8 mouse cellular contexts compared by ENCODE assay signal in the genomic region with DNA sequence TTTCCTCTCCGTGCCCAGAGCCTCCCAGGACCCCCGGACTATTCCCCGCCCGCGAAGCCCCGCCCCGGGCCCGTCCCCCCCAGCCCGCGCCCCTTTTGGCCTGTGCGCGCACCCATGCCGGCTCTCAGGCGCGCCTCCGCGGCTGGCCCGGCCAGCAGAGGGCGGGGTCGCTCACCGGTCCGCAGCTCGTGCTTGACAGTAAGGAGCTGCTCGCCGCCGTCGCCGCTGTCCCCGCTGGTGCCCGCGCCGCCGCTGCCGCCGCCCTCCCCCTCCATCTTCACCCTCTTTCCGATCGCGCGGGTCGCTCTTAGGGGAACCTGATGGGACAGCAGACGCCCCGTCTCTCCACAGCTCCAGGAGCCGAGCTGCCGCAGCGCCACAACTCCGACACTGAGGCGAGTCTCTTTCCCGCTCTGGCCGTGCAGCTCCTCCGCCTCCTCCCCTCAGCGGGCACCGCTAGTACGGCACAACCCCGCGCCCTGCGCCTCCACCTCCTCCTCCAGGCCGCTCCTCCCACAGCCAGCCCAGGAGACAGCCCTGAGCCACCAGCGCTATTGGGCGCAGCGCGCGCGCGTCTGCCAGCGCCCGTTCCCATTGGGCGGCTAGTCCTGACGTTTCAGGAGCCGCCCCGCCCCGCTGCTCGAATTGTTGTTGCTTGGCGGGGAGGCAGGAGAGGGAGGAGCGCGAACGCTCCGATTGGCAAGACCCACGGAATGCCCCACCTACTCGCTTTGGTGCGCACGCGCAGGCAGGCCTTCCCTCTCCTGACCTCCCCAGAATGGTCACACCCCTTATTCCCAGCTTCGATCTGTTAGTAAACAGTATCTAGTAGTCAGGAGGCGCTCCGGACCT. TPM values are rescaled to one million over a fixed set of nuclear protein-coding genes. Genes with fewer than 3 reads are reported as not detected.
DNase-seq lines count a peak whose midpoint lies in the region; ATAC-seq and TF ChIP-seq lines count a peak whose summit lies in the region.

No protein-coding gene starts in this region.

- peak; percentile 99 for ATAC-seq in forebrain, embryonic 12.5 days (ENCODE audit: low FRiP score)
- ATAC-seq in heart, postnatal 0 days (ENCODE audit: insufficient read depth, low read depth) = peak; percentile 98
- ATAC-seq in liver, embryonic 16.5 days (ENCODE audit: low read depth) = peak; percentile 97
- ATAC-seq in neural tube, embryonic 13.5 days (ENCODE audit: low read depth) = peak; percentile 99

- WGBS in forebrain, embryonic 12.5 days = under 1% methylated on average over 82 of the region's 85 CpGs
- under 1% methylated on average over 83 of the region's 85 CpGs for WGBS in heart, postnatal 0 days
- 1% methylated on average over 83 of the region's 85 CpGs for WGBS in liver, embryonic 16.5 days (ENCODE audit: insufficient replicate concordance)
- under 1% methylated on average over 83 of the region's 85 CpGs for WGBS in neural tube, embryonic 13.5 days

- H3K27me3 ChIP-seq in E14TG2a.4 (ENCODE audit: insufficient read depth, low read length) = peaks cover 7% of the 10 kb centered on the region; the same call in 1 of the 2 replicates
- no peaks in the 10 kb centered on the region for H3K27me3 ChIP-seq in forebrain, embryonic 12.5 days
- no peaks in the 10 kb centered on the region for H3K27me3 ChIP-seq in heart, postnatal 0 days (ENCODE audit: control insufficient read depth, insufficient read depth, low read length)
- H3K27me3 ChIP-seq in liver, embryonic 16.5 days (ENCODE audit: control insufficient read depth, insufficient read depth, low read depth, low read length) = no peaks in the 10 kb centered on the region
- H3K27me3 ChIP-seq in neural tube, embryonic 13.5 days = no peaks in the 10 kb centered on the region; the same call in 1 of the 2 replicates
- H3K27me3 ChIP-seq in testis, adult 2 months (ENCODE audit: control insufficient read depth, insufficient read depth, low read length) = no peaks in the 10 kb centered on the region

- H3K4me2 ChIP-seq in forebrain, embryonic 12.5 days = peak overlapping the region; percentile 82
- H3K4me2 ChIP-seq in heart, postnatal 0 days (ENCODE audit: low read depth, low read length) = peak overlapping the region; percentile 75
- H3K4me2 ChIP-seq in liver, embryonic 16.5 days (ENCODE audit: low read depth, low read length) = peak overlapping the region; percentile 95
- H3K4me2 ChIP-seq in neural tube, embryonic 13.5 days = peak overlapping the region; percentile 81

- H3K4me1 ChIP-seq in E14TG2a.4 (replicated peaks; ENCODE audit: low read depth, low read length) = peaks cover 47% of the 10 kb centered on the region
- H3K4me1 ChIP-seq in forebrain, embryonic 12.5 days = peaks cover 17% of the 10 kb centered on the region
- peaks cover 10% of the 10 kb centered on the region for H3K4me1 ChIP-seq in heart, postnatal 0 days (ENCODE audit: control insufficient read depth, insufficient read depth)
- peaks cover 12% of the 10 kb centered on the region for H3K4me1 ChIP-seq in liver, embryonic 16.5 days (ENCODE audit: control insufficient read depth, low read depth, low read length)
- peaks cover 22% of the 10 kb centered on the region for H3K4me1 ChIP-seq in neural tube, embryonic 13.5 days (replicated peaks)
- H3K4me1 ChIP-seq in testis, adult 2 months (ENCODE audit: control insufficient read depth, insufficient read depth, low read length) = peaks cover 3% of the 10 kb centered on the region; the same call in 1 of the 2 replicates

- peak; percentile 99 for DNase-seq in c-Kit-positive CD71-positive TER-119-positive erythroid progenitor cells, embryonic 14.5 days (ENCODE audit: low spot score)
- DNase-seq in heart, postnatal 0 days (ENCODE audit: low spot score) = peak; percentile 99
- peak; percentile 99 to 100 for DNase-seq in kidney, postnatal 4 days

- H3K27ac ChIP-seq in forebrain, embryonic 12.5 days = peak overlapping the region; percentile 95
- H3K27ac ChIP-seq in heart, postnatal 0 days (ENCODE audit: low read depth) = peak overlapping the region; percentile 86
- peak overlapping the region; percentile 99 for H3K27ac ChIP-seq in liver, embryonic 16.5 days (ENCODE audit: low read length)
- peak overlapping the region; percentile 97 for H3K27ac ChIP-seq in neural tube, embryonic 13.5 days (replicated peaks)
- H3K27ac ChIP-seq in testis, adult 2 months (ENCODE audit: control insufficient read depth, insufficient read depth, low read depth, low read length) = peak overlapping the region; percentile 94

- H3K36me3 ChIP-seq in E14TG2a.4 (ENCODE audit: insufficient read depth, low read length) = 0 out of 2 replicates have a peak, but pooled peaks cover 5% of the 10 kb centered on the region
- H3K36me3 ChIP-seq in forebrain, embryonic 12.5 days (replicated peaks) = no peaks in the 10 kb centered on the region
- H3K36me3 ChIP-seq in heart, postnatal 0 days (replicated peaks; ENCODE audit: control insufficient read depth, insufficient read depth, low read length) = no peaks in the 10 kb centered on the region
- no peaks in the 10 kb centered on the region for H3K36me3 ChIP-seq in liver, embryonic 16.5 days (ENCODE audit: control insufficient read depth, insufficient read depth)
- H3K36me3 ChIP-seq in neural tube, embryonic 13.5 days = no peaks in the 10 kb centered on the region
- H3K36me3 ChIP-seq in testis, adult 2 months (ENCODE audit: control insufficient read depth, insufficient read depth, low read length) = no peaks in the 10 kb centered on the region

- peak overlapping the region; percentile 75 for H3K9ac ChIP-seq in forebrain, embryonic 12.5 days
- peak overlapping the region; percentile 53 for H3K9ac ChIP-seq in heart, postnatal 0 days (replicated peaks; ENCODE audit: low read depth, low read length)
- peak overlapping the region; percentile 85 for H3K9ac ChIP-seq in liver, embryonic 16.5 days (ENCODE audit: low read depth, low read length)
- peak overlapping the region; percentile 86 for H3K9ac ChIP-seq in neural tube, embryonic 13.5 days

- TF ChIP-seq POLR2A in testis, adult 2 months (IDR thresholded peaks at IDR 0.05; ENCODE audit: control insufficient read depth, low read depth, low read length) = peak; percentile 87

- no peak for TF ChIP-seq CTCF in E14TG2a.4 (conservative IDR thresholded peaks at IDR 0.05; ENCODE audit: low read length)
- peak; percentile 38 for TF ChIP-seq CTCF in heart, postnatal 0 days (IDR thresholded peaks at IDR 0.05; ENCODE audit: low read depth)
- no peak; the same call in none of the 2 replicates for TF ChIP-seq CTCF in testis, adult 2 months (IDR thresholded peaks at IDR 0.05; ENCODE audit: control insufficient read depth, insufficient read depth, insufficient replicate concordance, low read depth, low read length)

- H3K4me3 ChIP-seq in E14TG2a.4 (replicated peaks; ENCODE audit: low read length) = peak overlapping the region; percentile 95
- peak overlapping the region; percentile 67 for H3K4me3 ChIP-seq in forebrain, embryonic 12.5 days (replicated peaks)
- peak overlapping the region; percentile 59 for H3K4me3 ChIP-seq in heart, postnatal 0 days (ENCODE audit: low read depth, low read length)
- H3K4me3 ChIP-seq in liver, embryonic 16.5 days (ENCODE audit: low read depth, low read length) = peak overlapping the region; percentile 85
- H3K4me3 ChIP-seq in neural tube, embryonic 13.5 days = peak overlapping the region; percentile 77
- peak overlapping the region; percentile 98 for H3K4me3 ChIP-seq in testis, adult 2 months (ENCODE audit: control insufficient read depth, low read depth, low read length)

- H3K9me3 ChIP-seq in E14TG2a.4 (ENCODE audit: low read length) = no peaks in the 10 kb centered on the region
- H3K9me3 ChIP-seq in forebrain, embryonic 12.5 days = no peaks in the 10 kb centered on the region
- H3K9me3 ChIP-seq in heart, postnatal 0 days (replicated peaks; ENCODE audit: control insufficient read depth, low read length) = no peaks in the 10 kb centered on the region
- no peaks in the 10 kb centered on the region for H3K9me3 ChIP-seq in liver, embryonic 16.5 days (replicated peaks; ENCODE audit: control insufficient read depth, low read length)
- no peaks in the 10 kb centered on the region for H3K9me3 ChIP-seq in neural tube, embryonic 13.5 days

- TF ChIP-seq EP300 in heart, postnatal 0 days (IDR thresholded peaks at IDR 0.05; ENCODE audit: low read depth) = no peak

RNA-seq across cellular contexts. Expression of gene Rps6ka5, which starts 2.0 kb away (rescaled TPM):
- 6.4 and 6.5 TPM in 2 replicates for polyA plus RNA-seq in forebrain, embryonic 12.5 days (2016; fragmentation: Nextera tagmentation; extraction: Ambion mirVana)
- total RNA-seq in heart, postnatal 0 days (2014; rRNA removed; ENCODE audit: low replicate concordance) = 5.0 and 11.6 TPM in 2 replicates
- 2.8 and 3.0 TPM in 2 replicates for polyA plus RNA-seq in heart, postnatal 0 days (2015; fragmentation: Nextera tagmentation; extraction: Ambion mirVana)
- polyA plus RNA-seq in liver, embryonic 16.5 days (2015; fragmentation: Nextera tagmentation; extraction: Ambion mirVana) = 1.6 and 2.1 TPM in 2 replicates
- 5.5 and 6.2 TPM in 2 replicates for polyA plus RNA-seq in neural tube, embryonic 13.5 days (2015; fragmentation: Nextera tagmentation; extraction: Ambion mirVana)
- polyA plus RNA-seq in testis, adult 2 months (2012; rRNA removed) = 3.3 and 4.1 TPM in 2 replicates

RNA-seq across cellular contexts. Expression of gene Dglucy, which starts 54.0 kb away (rescaled TPM):
- polyA plus RNA-seq in forebrain, embryonic 12.5 days (2016; fragmentation: Nextera tagmentation; extraction: Ambion mirVana) = 1.4 and 2.7 TPM in 2 replicates
- 6.4 and 12.4 TPM in 2 replicates for total RNA-seq in heart, postnatal 0 days (2014; rRNA removed; ENCODE audit: low replicate concordance)
- 7.9 and 9.2 TPM in 2 replicates for polyA plus RNA-seq in heart, postnatal 0 days (2015; fragmentation: Nextera tagmentation; extraction: Ambion mirVana)
- 1.1 and 1.4 TPM in 2 replicates for polyA plus RNA-seq in liver, embryonic 16.5 days (2015; fragmentation: Nextera tagmentation; extraction: Ambion mirVana)
- 1.8 and 2.0 TPM in 2 replicates for polyA plus RNA-seq in neural tube, embryonic 13.5 days (2015; fragmentation: Nextera tagmentation; extraction: Ambion mirVana)
- 1.0 and 1.1 TPM in 2 replicates for polyA plus RNA-seq in testis, adult 2 months (2012; rRNA removed)

Comparison
In these comparisons a context has a peak if more than half of its experiments do, and no peak if none do; other contexts are left out.
1. Peak in every context shown above with its lines: DNase-seq, ATAC-seq, H3K4me3 ChIP-seq and H3K27ac ChIP-seq.